Mouse (Mus musculus) E14TG2a.4 (cell line): ENCODE results near the gene Pfn1.

Experiments
- CTCF ChIP-seq: conservative IDR thresholded peaks from 2 replicates; pipeline ENCODE4 v1.5.1; 2014; ENCODE audit warnings: low read length
- NANOG ChIP-seq: IDR thresholded peaks from 2 replicates; pipeline ENCODE4 v1.6.1; 2014; ENCODE audit warnings: borderline replicate concordance, low read length, mixed read lengths
- POU5F1 ChIP-seq: IDR thresholded peaks from 2 replicates; pipeline ENCODE4 v1.6.1; 2014; ENCODE audit warnings: low read length, borderline replicate concordance

DNA sequence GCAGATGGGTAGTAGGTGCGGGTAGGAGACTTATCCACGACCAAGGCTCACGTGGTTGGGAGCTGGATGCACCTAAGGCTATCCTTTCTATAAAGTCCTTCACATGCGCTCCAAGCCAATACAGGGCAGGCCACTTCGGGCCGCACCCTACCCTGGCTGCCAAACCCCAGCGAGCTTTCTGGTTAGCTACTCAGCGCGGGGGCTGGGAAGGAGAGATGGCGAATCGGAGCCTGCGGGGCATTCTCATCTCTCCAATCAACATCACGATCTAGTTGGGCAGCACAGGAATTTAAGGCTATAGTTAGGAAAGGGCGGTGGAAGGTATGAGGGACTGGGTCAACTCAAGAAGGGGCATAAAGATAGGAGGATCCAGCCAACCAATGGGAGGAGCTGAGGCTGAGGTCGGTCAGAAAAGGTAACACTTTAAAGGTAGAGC, 13.9 kb upstream of the Pfn1 start:
- TF ChIP-seq CTCF (no peak), POU5F1 (no peak), NANOG (no peak)
